In the genomic region with DNA sequence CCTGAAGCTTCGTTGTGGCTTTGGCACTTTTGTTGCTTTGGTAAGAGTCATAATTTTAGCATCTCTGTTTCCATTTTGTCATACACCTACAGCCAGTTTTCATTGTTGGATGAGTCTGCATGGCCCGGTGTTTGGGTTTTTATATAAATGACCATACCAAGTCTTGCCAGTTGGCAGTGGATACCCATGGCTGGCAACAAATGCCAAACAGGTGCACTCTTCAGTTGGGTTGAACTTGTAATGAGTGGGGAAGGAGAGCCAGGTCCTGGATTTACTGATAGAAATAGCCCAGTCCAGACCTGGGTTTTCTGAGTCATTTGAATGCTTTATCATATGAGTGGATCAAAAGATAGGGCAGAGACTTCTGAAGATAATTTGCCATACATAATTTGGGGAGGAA, we compare ENCODE assay signal across 22 mouse cellular contexts.
DNase-seq lines count a peak whose midpoint lies in the region; ATAC-seq and TF ChIP-seq lines count a peak whose summit lies in the region.
"Had no signal": no experiment of that assay in that cellular context is flagged by ENCODE, and none has a peak within 500 bp of the region (broad histone marks: within the 10 kb centered on the region; RNA-seq: fewer than 3 reads in every experiment).

No protein-coding gene starts in this region.

- H3K9me3 ChIP-seq in hindbrain, postnatal 0 days (ENCODE audit: low read length) = no peaks in the 10 kb centered on the region
- H3K9me3 ChIP-seq: embryonic facial prominence, embryonic 15.5 days; forebrain, embryonic 10.5 days; forebrain, embryonic 15.5 days; heart, embryonic 12.5 days; hindbrain, embryonic 15.5 days had no signal

- intact Hi-C loops in heart, postnatal 10 days (cut with DNase I) = no loop called here

- H3K4me3 ChIP-seq in hindbrain, postnatal 0 days (ENCODE audit: low read length) = no peak overlapping the region
- H3K4me3 ChIP-seq: embryonic facial prominence, embryonic 15.5 days; erythroblast, embryonic 14.5 days; forebrain, embryonic 10.5 days; forebrain, embryonic 15.5 days; heart, embryonic 12.5 days; hindbrain, embryonic 15.5 days had no signal

- TF ChIP-seq CTCF in hindbrain, postnatal 0 days (IDR thresholded peaks at IDR 0.05; ENCODE audit: low read depth) = no peak

- H3K27me3 ChIP-seq in hindbrain, postnatal 0 days (ENCODE audit: insufficient read depth, low read length) = no peaks in the 10 kb centered on the region
- H3K27me3 ChIP-seq: embryonic facial prominence, embryonic 15.5 days; forebrain, embryonic 15.5 days; heart, embryonic 12.5 days; hindbrain, embryonic 15.5 days had no signal

- H3K27ac ChIP-seq in hindbrain, postnatal 0 days = no peak overlapping the region
- H3K27ac ChIP-seq: embryonic facial prominence, embryonic 15.5 days; forebrain, embryonic 10.5 days; forebrain, embryonic 15.5 days; hindbrain, embryonic 15.5 days had no signal

- no peaks in the 10 kb centered on the region for H3K4me1 ChIP-seq in hindbrain, postnatal 0 days (ENCODE audit: insufficient read depth, low read length)
- H3K4me1 ChIP-seq: embryonic facial prominence, embryonic 15.5 days; forebrain, embryonic 10.5 days; forebrain, embryonic 15.5 days; heart, embryonic 12.5 days; hindbrain, embryonic 15.5 days had no signal

- peak; percentile 35 for DNase-seq in heart, adult 11 months
- DNase-seq in heart, postnatal 10 days = no peak
- peak; percentile 69 to 72 for DNase-seq in cerebellum, adult 18-20 months
- peak; percentile 83 for DNase-seq in cerebellum, adult 9-11 months
- DNase-seq in cerebellum, postnatal 36 days = peak; percentile 78 to 83
- no peak for DNase-seq in thymus, postnatal 0 days (ENCODE audit: low spot score)
- no peak for DNase-seq in hindbrain, postnatal 0 days (ENCODE audit: low spot score)
- DNase-seq: adrenal gland, adult 2 months; adrenal gland, postnatal 25 days; embryo, embryonic 11 days; gastrocnemius, postnatal 10 days; heart, postnatal 36 days; kidney, adult 8-10 months had no signal

- H3K36me3 ChIP-seq in hindbrain, postnatal 0 days (ENCODE audit: insufficient read depth, low read length) = no peaks in the 10 kb centered on the region
- H3K36me3 ChIP-seq: embryonic facial prominence, embryonic 15.5 days; forebrain, embryonic 10.5 days; forebrain, embryonic 15.5 days; heart, embryonic 12.5 days; hindbrain, embryonic 15.5 days had no signal

- WGBS in hindbrain, postnatal 0 days = 84% methylated on average over 2 of the region's 2 CpGs

- H3K4me2 ChIP-seq in hindbrain, postnatal 0 days (ENCODE audit: low read depth, low read length) = no peak overlapping the region
- H3K4me2 ChIP-seq: embryonic facial prominence, embryonic 15.5 days; forebrain, embryonic 15.5 days; heart, embryonic 12.5 days; hindbrain, embryonic 15.5 days had no signal

- ATAC-seq in CD4-positive, CD25-positive, alpha-beta regulatory T cell, adult 4 months = no peak
- no peak for ATAC-seq in hindbrain, postnatal 0 days
- ATAC-seq: forebrain, embryonic 15.5 days; inflammation-experienced regulatory T-cells, adult 6 months; intestine, postnatal 0 days had no signal

- no peak overlapping the region for H3K9ac ChIP-seq in hindbrain, postnatal 0 days (replicated peaks; ENCODE audit: low read length)
- H3K9ac ChIP-seq: embryonic facial prominence, embryonic 15.5 days; forebrain, embryonic 15.5 days; heart, embryonic 12.5 days; hindbrain, embryonic 15.5 days had no signal

Comparison
In these comparisons a context has a peak if more than half of its experiments do, and no peak if none do; other contexts are left out.
1. DNase-seq: peak in heart, adult 11 months (single experiment), cerebellum, adult 18-20 months (2 of 2), cerebellum, adult 9-11 months (single experiment) and cerebellum, postnatal 36 days (2 of 2); none in heart, postnatal 10 days (0 of 2), thymus, postnatal 0 days (single experiment) and hindbrain, postnatal 0 days (single experiment).